Mouse (Mus musculus) liver, embryonic 14.5 days (tissue): ENCODE data around the gene Mettl7b.

Experiments
- CTCF ChIP-seq: IDR thresholded peaks from 2 replicates; pipeline ENCODE4 v1.5.1; 2016; ENCODE audit warnings: antibody characterized with exemption, low read depth, control low read depth
- EP300 ChIP-seq: IDR thresholded peaks from 2 replicates; pipeline ENCODE4 v1.6.1; 2016; ENCODE audit warnings: antibody characterized with exemption, low read depth

- TF ChIP-seq CTCF: no peak
- no peak for TF ChIP-seq EP300
Observed at GRCm38 (mm10) chr10:128940475-128941061, 20.2 kb downstream of the Mettl7b start.
